Mouse (Mus musculus) embryo, embryonic 11 days (tissue): ENCODE measurements around the gene Gm45799.

Source experiments
- DNase-seq: peaks from one replicate; pipeline ENCODE4 v3.0.0-alpha.2; 2015

Gene Gm45799

GRCm38 (mm10) chr7:105640233-105640893, at the start of gene Gm45799, which contains the start of gene Arfip2:
Gm45799 (plus strand) TSS chr7:105640552.
Arfip2 (minus strand) TSS chr7:105640416.
- peak; percentile 99 for DNase-seq

GRCm38 (mm10) chr7:105602860-105603623, 37.3 kb upstream of the Gm45799 start:
- peak; percentile 83 for DNase-seq

GRCm38 (mm10) chr7:105608467-105608866, 31.9 kb upstream of the Gm45799 start:
- no peak for DNase-seq

- DNase-seq = no peak
Measured at GRCm38 (mm10) chr7:105611767-105612166, 28.6 kb upstream of the Gm45799 start.

GRCm38 (mm10) chr7:105614400-105614799, 26.0 kb upstream of the Gm45799 start:
- no peak for DNase-seq

- DNase-seq = no peak
Measured at GRCm38 (mm10) chr7:105615720-105616119, 24.6 kb upstream of the Gm45799 start.

- no peak for DNase-seq
Measured at GRCm38 (mm10) chr7:105616561-105616960, 23.8 kb upstream of the Gm45799 start.

GRCm38 (mm10) chr7:105617810-105618209, 22.5 kb upstream of the Gm45799 start:
- DNase-seq = no peak

- no peak for DNase-seq
Measured at GRCm38 (mm10) chr7:105619701-105620100, 20.7 kb upstream of the Gm45799 start.

GRCm38 (mm10) chr7:105621053-105621452, 19.3 kb upstream of the Gm45799 start:
- no peak for DNase-seq

GRCm38 (mm10) chr7:105621646-105622292, 18.6 kb upstream of the Gm45799 start:
- DNase-seq = no peak

- no peak for DNase-seq
Measured at GRCm38 (mm10) chr7:105625397-105625796, 15.0 kb upstream of the Gm45799 start.

- peak; percentile 27 for DNase-seq
Measured at GRCm38 (mm10) chr7:105628633-105629032, 11.7 kb upstream of the Gm45799 start.

GRCm38 (mm10) chr7:105632551-105632972, 7.8 kb upstream of the Gm45799 start:
- DNase-seq = peak; percentile 42

GRCm38 (mm10) chr7:105633127-105633800, 7.1 kb upstream of the Gm45799 start, which contains the start of gene Trim3:
Trim3 (minus strand) TSS chr7:105633571.
- peak; percentile 94 for DNase-seq

- DNase-seq = no peak
Measured at GRCm38 (mm10) chr7:105633801-105634135, 6.6 kb upstream of the Gm45799 start.

- DNase-seq = no peak
Measured at GRCm38 (mm10) chr7:105634272-105634920, 6.0 kb upstream of the Gm45799 start.

- no peak for DNase-seq
Measured at GRCm38 (mm10) chr7:105635726-105636125, 4.6 kb upstream of the Gm45799 start.

GRCm38 (mm10) chr7:105638776-105639175, 1.6 kb upstream of the Gm45799 start:
- no peak for DNase-seq

- DNase-seq = no peak
Measured at GRCm38 (mm10) chr7:105639304-105639703, 1.0 kb upstream of the Gm45799 start.

GRCm38 (mm10) chr7:105639756-105640155, 596 bp upstream of the Gm45799 start, which contains the start of gene Timm10b:
Timm10b (plus strand) TSS chr7:105640056.
- no peak for DNase-seq

GRCm38 (mm10) chr7:105640894-105641255, 523 bp downstream of the Gm45799 start:
- DNase-seq = peak; percentile 25

- no peak for DNase-seq
Measured at GRCm38 (mm10) chr7:105641936-105642335, 1.6 kb downstream of the Gm45799 start.
